Mouse (Mus musculus): ENCODE results near the gene Zdhhc14.

The Zdhhc14 gene

GRCm38 (mm10) chr17:5794276-5794675, 301.9 kb downstream of the Zdhhc14 start:
- DNase-seq = no peak

DNA sequence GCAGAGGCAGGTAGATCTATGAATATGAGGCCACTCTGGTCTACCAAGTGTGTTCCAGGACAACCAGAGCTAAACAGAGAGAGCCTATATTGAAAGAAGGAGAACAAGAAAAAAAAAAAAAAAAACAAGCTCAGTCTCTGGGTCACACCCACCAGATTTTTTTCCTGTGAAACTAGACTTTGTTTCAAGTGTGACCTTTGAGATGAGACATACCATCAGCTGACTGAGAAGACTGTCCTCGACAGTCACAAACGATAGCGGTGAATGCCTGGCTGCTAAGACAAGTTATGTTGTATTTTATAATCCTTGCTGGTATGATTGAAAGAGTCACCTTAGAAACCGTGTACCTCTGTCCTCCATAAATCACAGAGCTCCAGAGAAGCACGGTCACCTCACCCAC, 303.0 kb downstream of the Zdhhc14 start:
- no peak for DNase-seq

- peak; percentile 72 for DNase-seq
These were observed 303.5 kb downstream of the Zdhhc14 start for GRCm38 (mm10) chr17:5795878-5796277.

DNA sequence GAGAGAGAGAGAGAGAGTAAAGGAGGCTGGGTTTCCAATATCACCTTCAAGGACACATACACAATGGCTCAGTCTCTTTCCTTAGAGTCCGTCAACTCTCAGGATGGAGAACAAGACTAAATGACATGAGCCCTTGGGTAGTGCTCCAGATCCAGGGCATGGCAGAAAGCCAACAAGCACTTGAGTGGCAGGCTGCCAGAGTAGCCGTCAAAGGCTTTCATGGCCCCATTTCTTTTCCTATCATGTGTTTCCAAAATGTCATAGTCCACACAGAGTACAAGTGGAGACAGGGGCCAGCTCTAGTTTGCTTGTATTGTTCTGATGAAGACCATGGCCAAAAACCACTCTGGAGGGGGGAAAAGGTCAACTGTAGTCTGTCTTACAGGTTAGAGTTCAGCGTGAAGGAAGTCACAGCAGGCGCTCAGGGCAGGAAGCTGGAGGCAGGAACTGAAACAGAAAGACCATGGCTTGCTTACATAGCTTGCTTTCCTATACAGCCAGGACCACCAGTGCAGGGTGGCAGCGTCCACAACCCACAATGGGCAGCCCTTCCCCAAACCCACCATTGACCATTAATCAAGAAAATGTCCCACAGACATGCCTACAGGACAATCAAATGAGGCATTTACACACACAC, 304.9 kb downstream of the Zdhhc14 start:
- no peak for DNase-seq

GRCm38 (mm10) chr17:5798221-5798801, 306.0 kb downstream of the Zdhhc14 start:
- peak; percentile 84 for DNase-seq

DNA sequence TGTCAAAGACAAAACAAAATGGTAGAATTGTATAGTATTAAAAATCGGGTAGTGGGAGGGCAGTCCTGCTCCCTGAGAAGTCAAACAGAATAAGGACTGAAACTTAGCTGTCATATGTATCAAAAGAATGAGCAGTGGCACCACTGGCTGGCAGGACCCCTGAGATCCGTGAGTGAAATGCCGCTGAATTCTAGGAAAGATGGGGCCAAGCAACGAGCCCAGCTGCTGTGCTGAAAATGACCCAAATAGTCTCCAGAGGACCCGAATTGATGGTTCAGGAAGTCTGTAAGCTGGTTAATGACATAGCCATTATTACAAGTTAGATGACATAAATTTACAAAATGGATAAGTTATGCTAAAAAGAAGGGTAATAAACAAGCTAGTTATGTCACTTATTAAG, 306.5 kb downstream of the Zdhhc14 start:
- DNase-seq = peak; percentile 2

DNA sequence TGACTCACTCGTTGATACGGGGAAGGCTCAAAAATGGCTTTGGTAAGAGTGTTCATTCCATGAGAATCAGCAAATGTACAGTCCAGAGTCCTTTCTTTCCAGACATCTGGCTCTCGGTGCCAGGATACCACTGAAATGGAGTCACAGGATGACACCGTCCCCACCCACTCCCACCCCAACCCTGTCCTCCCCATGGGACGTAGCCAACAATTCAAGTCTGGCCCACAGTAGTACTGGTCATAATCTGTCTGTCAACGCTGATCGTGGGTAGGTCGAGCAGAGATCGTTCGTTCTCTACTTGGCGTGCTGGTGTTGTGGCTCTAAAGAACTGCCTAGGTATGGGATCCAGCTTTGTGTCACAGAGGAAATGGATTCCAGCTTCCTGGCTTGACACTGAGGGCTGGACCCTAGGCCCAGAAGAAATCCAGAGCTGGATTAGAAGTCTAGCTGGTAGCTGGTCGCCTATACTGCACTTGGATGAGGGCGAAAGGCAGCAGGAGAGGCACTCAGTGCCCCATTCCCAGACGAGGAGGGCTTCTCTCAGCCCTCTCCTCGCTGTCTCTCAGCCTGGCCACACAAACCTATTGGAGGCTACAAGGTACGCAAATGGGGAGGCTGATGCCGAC, 307.2 kb downstream of the Zdhhc14 start:
- DNase-seq = peak; percentile 4

- peak; percentile 4 for DNase-seq
These were observed 307.9 kb downstream of the Zdhhc14 start for GRCm38 (mm10) chr17:5800254-5800653.

DNA sequence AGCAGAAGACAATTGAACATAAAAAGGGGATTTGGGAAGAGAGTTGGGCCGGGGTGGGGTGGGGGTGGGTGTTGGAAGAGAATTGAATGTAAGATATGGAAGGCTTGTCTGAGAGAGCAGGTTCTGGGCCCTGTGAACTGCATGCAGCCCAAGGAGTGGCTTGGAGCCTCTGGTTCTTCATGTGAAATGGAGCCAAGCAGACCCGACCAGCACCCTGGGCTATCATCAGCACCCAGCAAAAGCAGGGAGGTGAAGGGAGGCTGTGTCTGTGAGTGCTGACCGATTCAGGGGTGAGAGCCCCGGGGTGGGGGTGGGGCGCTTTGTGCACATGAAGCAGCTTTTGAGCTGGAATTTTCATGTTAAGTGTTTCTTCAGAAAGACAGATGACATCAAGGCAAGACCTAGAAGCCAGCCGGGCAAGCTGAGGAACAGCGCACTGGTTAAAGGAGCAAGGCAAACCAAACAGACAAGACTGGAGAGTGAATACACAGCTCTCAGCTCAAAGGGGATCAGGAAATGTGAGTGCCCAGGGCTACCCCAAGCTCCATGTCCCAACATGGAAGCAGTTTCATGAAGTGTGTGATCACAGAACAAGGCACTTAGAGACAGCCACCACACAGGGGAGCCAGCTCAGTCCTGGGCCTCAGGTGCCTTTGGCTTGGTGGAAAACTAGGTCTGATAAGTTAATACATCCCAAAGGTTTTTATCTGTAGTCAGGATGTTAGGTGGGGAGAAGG, 308.6 kb downstream of the Zdhhc14 start:
- DNase-seq = peak; percentile 5

DNA sequence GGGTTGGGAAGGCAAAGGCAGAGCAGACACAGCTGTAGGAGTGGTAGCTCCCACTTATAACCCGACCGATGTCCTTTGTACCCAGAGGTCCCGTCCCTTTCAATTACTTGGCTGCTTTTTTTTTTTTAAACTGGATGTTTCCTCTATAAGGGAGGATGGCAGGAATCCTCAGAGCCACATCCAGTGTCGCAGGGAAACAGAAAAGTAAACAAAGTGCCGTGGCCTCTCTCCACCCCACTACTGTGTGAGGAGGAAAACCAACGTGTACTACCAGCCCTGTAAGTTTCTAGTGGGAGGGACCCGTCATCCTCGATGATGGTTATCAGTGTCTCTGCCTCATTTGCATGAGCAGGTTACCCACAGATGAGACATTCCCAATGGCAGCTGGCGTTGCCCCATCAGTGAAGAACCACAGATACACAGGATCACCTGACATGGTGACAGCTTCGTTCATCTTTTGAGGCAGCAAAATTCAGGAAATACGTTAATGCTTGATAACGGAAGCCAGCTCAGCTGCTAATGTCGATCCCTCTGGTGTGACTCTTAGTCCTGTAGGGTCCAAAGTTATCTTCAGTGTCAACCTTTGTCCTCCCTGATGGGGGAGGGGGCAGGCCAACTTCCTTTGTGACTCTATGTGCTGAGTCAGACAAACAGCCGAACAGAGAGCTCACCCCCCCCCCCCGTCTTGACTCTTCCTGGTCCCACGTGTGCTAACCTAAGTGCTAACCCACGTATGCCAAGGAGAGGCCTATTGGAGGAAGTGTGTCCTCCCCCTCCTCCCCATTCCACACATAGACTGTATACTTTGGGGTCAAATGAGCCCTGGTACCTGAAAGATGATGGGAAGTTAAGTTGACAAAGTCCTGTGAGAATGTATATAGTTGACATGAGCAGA, 309.7 kb downstream of the Zdhhc14 start:
- peak; percentile 47 for DNase-seq

GRCm38 (mm10) chr17:5802656-5802955, 310.2 kb downstream of the Zdhhc14 start:
- peak; percentile 1 for DNase-seq

Measured in liver (tissue).